Mouse (Mus musculus): ENCODE measurements around the gene Ubxn1.

DNA sequence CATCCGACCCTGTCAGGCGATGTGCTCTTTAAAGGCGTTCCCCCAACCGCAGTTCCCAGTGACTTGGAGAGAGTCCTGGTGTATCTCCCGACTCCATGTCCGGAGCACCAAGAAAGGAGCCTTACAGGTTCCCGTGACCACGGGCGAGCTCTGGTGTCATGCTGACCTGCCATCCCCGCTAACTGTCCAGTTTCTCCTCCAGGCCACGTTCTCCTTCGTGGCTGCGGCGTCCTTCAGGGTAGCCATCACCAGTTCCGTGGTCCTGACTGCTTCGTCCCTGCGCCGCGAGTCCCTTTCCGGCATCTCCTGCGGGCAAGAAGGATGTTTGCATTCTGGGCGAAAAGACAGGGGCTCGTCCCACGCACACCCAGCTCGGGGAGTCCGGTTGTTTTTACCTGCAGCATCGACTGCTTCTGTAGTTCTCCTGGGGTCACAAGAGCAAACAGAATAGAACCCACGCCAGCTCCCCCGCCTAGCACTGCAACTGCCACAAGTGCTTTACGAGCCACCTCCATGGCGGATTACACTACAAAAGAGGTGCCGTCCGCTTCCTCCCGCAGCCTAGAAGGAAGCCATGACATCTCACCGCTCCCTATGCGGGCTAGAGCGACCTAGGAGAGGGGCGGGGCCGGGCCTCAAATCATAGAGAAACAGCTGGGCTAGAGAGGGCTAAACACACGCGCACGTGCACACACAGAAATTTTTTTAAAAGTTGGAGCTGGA lies 9.2 kb downstream of the Ubxn1 start, which contains the start of gene Uqcc3:
- TF ChIP-seq CTCF (IDR thresholded peaks at IDR 0.05; ENCODE audit: extremely low read depth, insufficient read depth, insufficient read length, insufficient replicate concordance) (no peak), POLR2A (IDR thresholded peaks at IDR 0.05; ENCODE audit: low read depth, low read length) (peak; percentile 85)
